Mouse (Mus musculus) midbrain, embryonic 14.5 days (tissue): ENCODE data around the gene Psenen. TPM values are rescaled to one million over a fixed set of nuclear protein-coding genes. Genes with fewer than 3 reads are reported as not detected.

Source experiments
- ATAC-seq: fragments of 200-750 bp; cut with Nextera tagmentation; 2 replicates; pipeline ENCODE4 v1.8.0; 2017; ENCODE audit warnings: moderate number of reproducible peaks, moderate library complexity; ENCODE audit not compliant: low FRiP score, low TSS enrichment
- DNase-seq: peaks from one replicate; pipeline ENCODE4 v3.0.0-alpha.2; 2015
- H3K27ac ChIP-seq: fragments of 300-500 bp; sonication (generic); replicated peaks from 2 replicates; pipeline ENCODE4 v1.5.1; 2014; ENCODE audit warnings: mild to moderate bottlenecking, low read depth, low read length, moderate library complexity
- H3K27me3 ChIP-seq: fragments of 300-500 bp; sonication (generic); 2 replicates; pipeline ENCODE4 v1.6.1; 2014; ENCODE audit warnings: low read length, control low read depth, mixed read lengths; ENCODE audit not compliant: control insufficient read depth, insufficient read depth
- H3K36me3 ChIP-seq: fragments of 300-500 bp; sonication (generic); 2 replicates; pipeline ENCODE4 v1.6.1; 2014; ENCODE audit warnings: low read length, control low read depth; ENCODE audit not compliant: control insufficient read depth, insufficient read depth
- H3K4me1 ChIP-seq: fragments of 300-500 bp; sonication (generic); 2 replicates; pipeline ENCODE4 v1.6.1; 2014; ENCODE audit warnings: mild to moderate bottlenecking, antibody characterized with exemption, low read length, control low read depth; ENCODE audit not compliant: control insufficient read depth, insufficient read depth
- H3K4me2 ChIP-seq: fragments of 300-500 bp; sonication (generic); 2 replicates; pipeline ENCODE4 v1.6.1; 2014; ENCODE audit warnings: mild to moderate bottlenecking, low read length, moderate library complexity
- H3K4me3 ChIP-seq: fragments of 300-500 bp; sonication (generic); replicated peaks from 2 replicates; pipeline ENCODE4 v1.5.1; 2014; ENCODE audit warnings: low read depth, low read length
- H3K9ac ChIP-seq: fragments of 300-500 bp; sonication (generic); replicated peaks from 2 replicates; pipeline ENCODE4 v1.6.1; 2014; ENCODE audit warnings: mild to moderate bottlenecking, low read length, moderate library complexity
- H3K9me3 ChIP-seq: fragments of 300-500 bp; sonication (generic); 2 replicates; pipeline ENCODE4 v1.6.1; 2016; ENCODE audit warnings: low read length, control low read depth, mixed read lengths; ENCODE audit not compliant: control insufficient read depth
- WGBS: fragments of 180-500 bp; shearing (Covaris S2); extraction: QIAGEN DNeasy Blood & Tissue Kit; methylation state at CpG from one replicate; pipeline ENCODE4 v1.1.7; 2014; 5-methylcytosine and 5-hydroxymethylcytosine counted together
- polyA plus RNA-seq: library from polyadenylated mRNA; unstranded; fragments of >200 nt; fragmentation: Nextera tagmentation; extraction: Ambion mirVana; gene quantifications from 2 replicates; pipeline ENCODE4 v1.2.1, GENCODE M21; 2014

Gene Psenen
- polyA plus RNA-seq, 1 experiment from 2014 or later: 99.1 TPM

GRCm38 (mm10) chr7:30534633-30535577, 28.5 kb downstream of the Psenen start, which contains the start of gene Arhgap33:
Gene Arhgap33 (minus strand): TSS chr7:30535060.
- peak; percentile 100 for DNase-seq

DNA sequence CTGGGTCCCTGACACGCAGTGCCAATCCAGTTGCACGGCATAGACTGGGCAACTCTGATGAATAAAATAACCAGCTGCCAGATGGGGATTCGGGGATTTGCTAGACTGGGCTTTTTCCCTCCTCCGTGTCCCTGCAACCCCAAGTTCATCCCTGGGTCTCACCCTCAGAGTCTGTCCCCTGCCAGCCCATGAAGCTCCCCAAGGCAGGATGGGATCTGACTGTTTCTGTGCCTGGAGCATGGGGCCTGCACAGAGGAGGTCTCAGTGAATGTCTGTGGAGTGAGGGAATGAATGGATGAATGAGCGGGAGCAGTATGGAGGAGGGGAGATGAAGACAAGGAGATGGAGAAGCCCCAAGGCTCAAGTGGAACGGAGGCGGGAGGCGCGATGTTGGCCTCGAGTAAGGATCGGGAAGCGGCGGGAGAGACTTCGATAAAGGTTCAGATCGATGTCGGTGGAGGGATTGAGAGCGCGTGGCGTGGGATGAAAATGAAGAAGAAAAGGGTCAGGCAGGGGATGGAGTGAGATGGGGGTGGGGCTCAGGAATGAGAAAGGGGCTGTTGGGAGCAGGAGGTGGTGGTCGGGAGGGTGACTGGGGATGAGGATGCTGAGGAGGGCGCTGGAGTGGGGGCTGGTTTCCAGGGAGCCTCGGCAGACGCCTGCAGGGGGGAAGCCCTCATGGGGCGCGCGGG, 29.3 kb downstream of the Psenen start:
- peak overlapping the region; percentile 95 for H3K27ac ChIP-seq
- H3K36me3 ChIP-seq: peaks cover 42% of the 10 kb centered on the region
- no peaks in the 10 kb centered on the region for H3K9me3 ChIP-seq
- H3K9ac ChIP-seq: peak overlapping the region; percentile 97
- H3K4me3 ChIP-seq: peak overlapping the region; percentile 86
- peak overlapping the region; percentile 69 for H3K4me2 ChIP-seq
- WGBS: 2% methylated on average over 26 of the region's 26 CpGs
- peaks cover 32% of the 10 kb centered on the region for H3K4me1 ChIP-seq
- H3K27me3 ChIP-seq: no peaks in the 10 kb centered on the region
- ATAC-seq: peak; percentile 38
- DNase-seq: peak; percentile 62

More at GRCm38 (mm10) chr7:30534633-30535577, 28.5 kb downstream of the Psenen start, which contains the start of gene Arhgap33:
- H3K4me3 ChIP-seq: peak within 1 kb of the TSS; percentile 86
- no peaks in the 10 kb centered on the region for H3K27me3 ChIP-seq
- peak; percentile 93 for ATAC-seq
- H3K4me1 ChIP-seq: peaks cover 32% of the 10 kb centered on the region
- WGBS: 1% methylated on average over 66 of the region's 84 CpGs
- H3K4me2 ChIP-seq: peak within 1 kb of the TSS; percentile 69
- H3K36me3 ChIP-seq: peaks cover 38% of the 10 kb centered on the region
- no peaks in the 10 kb centered on the region for H3K9me3 ChIP-seq
- H3K9ac ChIP-seq: peak within 1 kb of the TSS; percentile 97
- H3K27ac ChIP-seq: peak within 1 kb of the TSS; percentile 95

DNA sequence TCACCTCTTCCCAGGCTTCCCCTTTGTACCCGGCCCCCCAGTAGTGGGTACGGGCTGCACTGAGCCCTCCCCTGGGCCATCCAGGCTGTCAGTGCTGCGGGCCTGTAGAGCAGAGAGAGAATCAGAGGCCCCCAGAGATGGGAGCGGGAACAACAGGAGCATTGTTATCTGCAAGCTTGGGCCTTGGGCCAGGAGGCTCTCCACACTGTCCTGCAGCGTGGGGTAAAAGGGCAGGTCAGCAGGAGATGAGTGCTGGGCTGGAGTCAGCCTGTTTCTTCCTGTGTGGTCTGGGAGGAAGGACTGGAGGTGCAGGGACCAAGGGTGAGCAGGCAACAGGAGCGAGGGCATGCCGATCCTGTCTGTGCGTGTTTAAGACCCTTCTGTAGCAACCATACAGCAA, 30.5 kb downstream of the Psenen start:
- peak overlapping the region; percentile 95; the same call in 1 of the 2 replicates for H3K27ac ChIP-seq
- no peak for ATAC-seq
- peak; percentile 44 for DNase-seq
- 6% methylated on average over 8 of the region's 8 CpGs for WGBS
- peak overlapping the region; percentile 86 for H3K4me3 ChIP-seq
- H3K9me3 ChIP-seq: no peaks in the 10 kb centered on the region
- peak overlapping the region; percentile 69 for H3K4me2 ChIP-seq
- H3K36me3 ChIP-seq: peaks cover 52% of the 10 kb centered on the region
- peak overlapping the region; percentile 97 for H3K9ac ChIP-seq
- H3K27me3 ChIP-seq: no peaks in the 10 kb centered on the region
- peaks cover 32% of the 10 kb centered on the region for H3K4me1 ChIP-seq

DNA sequence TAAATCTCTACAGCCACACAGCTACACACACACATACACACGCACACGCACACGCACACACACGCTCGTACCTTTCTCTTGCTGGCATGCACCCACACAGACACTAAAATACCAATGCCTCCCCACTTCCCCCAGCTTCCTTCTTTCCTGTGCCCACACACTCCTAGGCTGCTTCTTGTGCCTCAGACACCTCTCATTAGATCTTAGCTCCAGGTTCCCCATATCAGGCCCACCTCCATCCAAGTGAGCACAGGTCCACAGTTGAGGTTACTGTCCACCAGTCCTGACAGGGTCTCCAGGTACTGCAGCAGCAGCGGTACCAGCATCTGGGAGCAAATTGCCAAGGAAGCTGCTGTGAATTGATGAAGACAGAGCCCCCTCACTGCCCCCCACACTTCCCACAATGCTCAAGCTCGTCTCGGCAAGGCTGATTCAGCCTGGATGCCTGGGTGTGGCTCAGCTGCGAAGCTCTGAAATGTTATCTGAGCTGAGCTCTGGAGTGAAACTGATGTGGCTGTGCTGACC, 32.1 kb downstream of the Psenen start:
- Histone ChIP-seq H3K4me2 (peak overlapping the region; percentile 69), H3K9ac (0 out of 2 replicates have a peak overlapping the region, but pooled peaks have one; percentile 14), H3K36me3 (peaks cover 67% of the 10 kb centered on the region), H3K4me3 (peak overlapping the region; percentile 1; the same call in 1 of the 2 replicates), H3K9me3 (no peaks in the 10 kb centered on the region), H3K4me1 (peaks cover 32% of the 10 kb centered on the region), H3K27ac (no peak overlapping the region), H3K27me3 (no peaks in the 10 kb centered on the region)
- 89% methylated on average over 9 of the region's 9 CpGs for WGBS
- DNase-seq (no peak), ATAC-seq (no peak)

DNA sequence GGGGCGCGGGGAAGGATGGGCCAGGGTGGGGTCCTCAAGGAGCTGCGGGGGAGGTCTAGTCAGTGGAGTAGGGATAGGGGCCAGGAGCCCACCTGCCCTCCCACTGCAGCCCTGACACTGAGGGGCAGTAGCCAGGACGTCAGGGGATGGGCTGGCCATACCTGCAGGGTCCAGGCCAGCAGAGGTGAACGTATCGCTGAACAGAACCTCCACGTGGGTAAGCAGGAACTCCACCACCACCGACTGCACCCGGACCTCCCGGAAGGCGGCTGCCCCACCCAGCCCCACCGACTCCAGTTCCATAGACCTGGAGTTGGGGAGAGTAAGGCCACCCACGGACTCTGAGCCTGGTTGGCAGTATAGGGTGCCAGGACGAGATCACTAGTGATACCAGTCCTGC, 36.4 kb downstream of the Psenen start:
- Histone ChIP-seq H3K4me3 (no peak overlapping the region), H3K9ac (0 out of 2 replicates have a peak overlapping the region, but pooled peaks have one; percentile 6), H3K36me3 (peaks cover 100% of the 10 kb centered on the region), H3K4me1 (peaks cover 7% of the 10 kb centered on the region), H3K4me2 (no peak overlapping the region), H3K27ac (no peak overlapping the region), H3K9me3 (no peaks in the 10 kb centered on the region), H3K27me3 (no peaks in the 10 kb centered on the region)
- WGBS: 81% methylated on average over 14 of the region's 14 CpGs
- DNase-seq (no peak), ATAC-seq (no peak)

DNA sequence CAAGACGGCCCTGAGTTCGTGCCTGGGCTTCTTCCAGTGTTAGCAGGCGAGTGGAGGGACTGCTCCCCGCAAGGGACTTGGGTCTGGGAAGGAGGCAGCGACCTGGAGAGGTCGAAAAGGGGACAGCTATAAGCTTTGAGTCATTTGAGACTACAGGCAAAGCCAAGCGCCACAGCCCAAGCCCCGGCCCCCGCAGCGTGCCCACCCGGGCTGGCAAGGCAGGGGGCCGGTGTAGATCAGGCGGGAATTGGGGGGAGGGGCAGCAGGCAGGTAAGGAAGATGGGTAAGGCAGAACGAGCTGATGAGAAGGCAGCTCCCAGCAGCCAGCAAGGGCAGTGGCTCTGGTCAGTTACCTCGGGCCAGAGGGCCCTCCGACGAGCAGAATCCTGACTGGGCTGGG, 37.0 kb downstream of the Psenen start:
- DNase-seq: no peak
- no peak for ATAC-seq
- H3K4me3 ChIP-seq: no peak overlapping the region
- H3K36me3 ChIP-seq: peaks cover 94% of the 10 kb centered on the region
- no peak overlapping the region for H3K4me2 ChIP-seq
- H3K4me1 ChIP-seq: peaks cover 1% of the 10 kb centered on the region
- 33% methylated on average over 17 of the region's 17 CpGs for WGBS
- H3K9ac ChIP-seq: no peak overlapping the region; the same call in 1 of the 2 replicates
- H3K27ac ChIP-seq: no peak overlapping the region
- no peaks in the 10 kb centered on the region for H3K27me3 ChIP-seq
- H3K9me3 ChIP-seq: no peaks in the 10 kb centered on the region

GRCm38 (mm10) chr7:30525954-30526353, 37.5 kb downstream of the Psenen start:
- no peaks in the 10 kb centered on the region for H3K4me1 ChIP-seq
- no peaks in the 10 kb centered on the region for H3K9me3 ChIP-seq
- H3K4me2 ChIP-seq: no peak overlapping the region
- peaks cover 90% of the 10 kb centered on the region for H3K36me3 ChIP-seq
- no peak overlapping the region; the same call in 1 of the 2 replicates for H3K9ac ChIP-seq
- 38% methylated on average over 10 of the region's 10 CpGs for WGBS
- H3K27ac ChIP-seq: no peak overlapping the region
- no peak overlapping the region for H3K4me3 ChIP-seq
- DNase-seq (no peak), ATAC-seq (no peak)
- H3K27me3 ChIP-seq: no peaks in the 10 kb centered on the region

GRCm38 (mm10) chr7:30524487-30524886, 38.9 kb downstream of the Psenen start:
- H3K9me3 ChIP-seq: no peaks in the 10 kb centered on the region
- H3K27me3 ChIP-seq: no peaks in the 10 kb centered on the region
- no peak overlapping the region for H3K4me2 ChIP-seq
- H3K4me1 ChIP-seq: no peaks in the 10 kb centered on the region
- WGBS: 79% methylated on average over 6 of the region's 6 CpGs
- DNase-seq (no peak), ATAC-seq (no peak)
- H3K4me3 ChIP-seq: no peak overlapping the region
- H3K36me3 ChIP-seq: peaks cover 75% of the 10 kb centered on the region
- H3K9ac ChIP-seq: no peak overlapping the region
- H3K27ac ChIP-seq: no peak overlapping the region
